In genomic region chr6:87018874-87019273, GRCm38 (mm10) we compare ENCODE assay signal across 29 mouse cellular contexts.
"Had no signal": no experiment of that assay in that cellular context is flagged by ENCODE, and none has a peak within 500 bp of the region (broad histone marks: within the 10 kb centered on the region; RNA-seq: fewer than 3 reads in every experiment).

No protein-coding gene starts in this region.

- H3K4me1 ChIP-seq: embryonic facial prominence, embryonic 10.5 days; embryonic facial prominence, embryonic 12.5 days; embryonic facial prominence, embryonic 13.5 days; embryonic facial prominence, embryonic 15.5 days; forebrain, embryonic 10.5 days; forebrain, embryonic 12.5 days; forebrain, embryonic 13.5 days had no signal

- H3K4me2 ChIP-seq: embryonic facial prominence, embryonic 12.5 days; embryonic facial prominence, embryonic 13.5 days; embryonic facial prominence, embryonic 15.5 days; forebrain, embryonic 12.5 days; forebrain, embryonic 13.5 days; heart, embryonic 11.5 days had no signal

- H3K27me3 ChIP-seq: embryonic facial prominence, embryonic 12.5 days; embryonic facial prominence, embryonic 13.5 days; embryonic facial prominence, embryonic 15.5 days; forebrain, embryonic 12.5 days; forebrain, embryonic 13.5 days had no signal

- ATAC-seq: forebrain, embryonic 13.5 days; forebrain, embryonic 14.5 days; forebrain, embryonic 16.5 days; forebrain, postnatal 0 days had no signal

- H3K27ac ChIP-seq: embryonic facial prominence, embryonic 10.5 days; embryonic facial prominence, embryonic 12.5 days; embryonic facial prominence, embryonic 13.5 days; embryonic facial prominence, embryonic 15.5 days; forebrain, embryonic 10.5 days; forebrain, embryonic 12.5 days; forebrain, embryonic 13.5 days; gastrocnemius, adult 2 months; heart, adult 2 months; heart, embryonic 10.5 days had no signal

- DNase-seq: cerebellum, adult 8-10 months; cerebellum, adult 9-10 months; cerebellum, adult 9-11 months; cerebellum, postnatal 10 days; cerebellum, postnatal 14 days; cerebellum, postnatal 25 days; cerebellum, postnatal 36 days; embryo, embryonic 11 days; forebrain, postnatal 0 days; gastrocnemius, adult 2 months; gastrocnemius, postnatal 10 days; gastrocnemius, postnatal 14 days; gastrocnemius, postnatal 25 days; gastrocnemius, postnatal 36 days; heart, adult 11 months; heart, adult 18-20 months; heart, adult 2 months had no signal

- H3K9me3 ChIP-seq: embryonic facial prominence, embryonic 13.5 days; embryonic facial prominence, embryonic 15.5 days had no signal

- H3K9ac ChIP-seq: embryonic facial prominence, embryonic 12.5 days; embryonic facial prominence, embryonic 13.5 days; embryonic facial prominence, embryonic 15.5 days; forebrain, embryonic 12.5 days; forebrain, embryonic 13.5 days; forebrain, postnatal 0 days had no signal

- H3K4me3 ChIP-seq: embryonic facial prominence, embryonic 10.5 days; embryonic facial prominence, embryonic 12.5 days; embryonic facial prominence, embryonic 13.5 days; embryonic facial prominence, embryonic 15.5 days; erythroblast, embryonic 14.5 days; forebrain, embryonic 10.5 days; forebrain, embryonic 12.5 days; forebrain, embryonic 13.5 days; gastrocnemius, adult 2 months; heart, adult 2 months; heart, embryonic 10.5 days had no signal
